Mouse (Mus musculus) hindbrain, embryonic 15.5 days (tissue): ENCODE results near the gene Slc4a4. TPM values are rescaled to one million over a fixed set of nuclear protein-coding genes. Genes with fewer than 3 reads are reported as not detected.

ENCODE experiments used
- ATAC-seq: fragments of 200-750 bp; cut with Nextera tagmentation; 2 replicates; pipeline ENCODE4 v1.8.0; 2017; ENCODE audit warnings: low read depth, moderate number of reproducible peaks, moderate TSS enrichment; ENCODE audit not compliant: low FRiP score
- H3K27ac ChIP-seq: fragments of 300-500 bp; sonication (generic); replicated peaks from 2 replicates; pipeline ENCODE4 v1.5.1; 2015; ENCODE audit warnings: mild to moderate bottlenecking, inconsistent platforms
- H3K27me3 ChIP-seq: fragments of 300-500 bp; sonication (generic); 2 replicates; pipeline ENCODE4 v1.6.1; 2015; ENCODE audit warnings: control low read depth, inconsistent platforms
- H3K36me3 ChIP-seq: fragments of 300-500 bp; sonication (generic); 2 replicates; pipeline ENCODE4 v1.6.1; 2015; ENCODE audit warnings: control low read depth, inconsistent platforms
- H3K4me1 ChIP-seq: fragments of 300-500 bp; sonication (generic); replicated peaks from 2 replicates; pipeline ENCODE4 v1.6.1; 2015; ENCODE audit warnings: control low read depth, inconsistent platforms
- H3K4me2 ChIP-seq: fragments of 300-500 bp; sonication (generic); 2 replicates; pipeline ENCODE4 v1.6.1; 2015; ENCODE audit warnings: moderate library complexity, mild to moderate bottlenecking, inconsistent platforms
- H3K4me3 ChIP-seq: fragments of 300-500 bp; sonication (generic); 2 replicates; pipeline ENCODE4 v1.5.1; 2015; ENCODE audit warnings: mild to moderate bottlenecking, inconsistent platforms
- H3K9ac ChIP-seq: fragments of 300-500 bp; sonication (generic); 2 replicates; pipeline ENCODE4 v1.6.1; 2015; ENCODE audit warnings: inconsistent platforms
- H3K9me3 ChIP-seq: fragments of 300-500 bp; sonication (generic); 2 replicates; pipeline ENCODE4 v1.6.1; 2016; ENCODE audit warnings: control low read depth, inconsistent platforms
- WGBS: fragments of 180-500 bp; shearing (Covaris S2); methylation state at CpG from one replicate; pipeline ENCODE4 v1.1.7; 2015; 5-methylcytosine and 5-hydroxymethylcytosine counted together
- polyA plus RNA-seq: library from polyadenylated mRNA; unstranded; fragments of >200 nt; fragmentation: Nextera tagmentation; extraction: Ambion mirVana; gene quantifications from 2 replicates; pipeline ENCODE4 v1.2.1, GENCODE M21; 2015

Gene Slc4a4
- polyA plus RNA-seq, 1 experiment from 2014 or later: 13.4 TPM

GRCm38 (mm10) chr5:88939782-88940181 is 53.2 kb downstream of the Slc4a4 start:
- 91% methylated on average over 2 of the region's 2 CpGs for WGBS

GRCm38 (mm10) chr5:88941905-88942304 is 55.3 kb downstream of the Slc4a4 start:
- ATAC-seq: no peak
- H3K9ac ChIP-seq: no peak overlapping the region

More at GRCm38 (mm10) chr5:88939782-88940181, 53.2 kb downstream of the Slc4a4 start:
- Histone ChIP-seq H3K4me1 (no peaks in the 10 kb centered on the region), H3K27me3 (no peaks in the 10 kb centered on the region), H3K9me3 (no peaks in the 10 kb centered on the region), H3K4me2 (no peak overlapping the region), H3K36me3 (no peaks in the 10 kb centered on the region), H3K27ac (no peak overlapping the region), H3K9ac (no peak overlapping the region), H3K4me3 (no peak overlapping the region)
- ATAC-seq: no peak

GRCm38 (mm10) chr5:88945661-88946339 is 59.2 kb downstream of the Slc4a4 start:
- H3K27me3 ChIP-seq: no peaks in the 10 kb centered on the region
- WGBS: 58% methylated on average over 10 of the region's 10 CpGs
- peak; percentile 88 for ATAC-seq

More at GRCm38 (mm10) chr5:88941905-88942304, 55.3 kb downstream of the Slc4a4 start:
- 84% methylated on average over 7 of the region's 7 CpGs for WGBS
- Histone ChIP-seq H3K4me3 (no peak overlapping the region), H3K27ac (no peak overlapping the region), H3K27me3 (no peaks in the 10 kb centered on the region), H3K36me3 (no peaks in the 10 kb centered on the region), H3K4me1 (0 out of 2 replicates have a peak, but pooled peaks cover 5% of the 10 kb centered on the region), H3K9me3 (no peaks in the 10 kb centered on the region), H3K4me2 (no peak overlapping the region)

GRCm38 (mm10) chr5:88950337-88950736 is 63.7 kb downstream of the Slc4a4 start:
- Histone ChIP-seq H3K27me3 (no peaks in the 10 kb centered on the region), H3K4me3 (no peak overlapping the region), H3K4me2 (no peak overlapping the region), H3K27ac (no peak overlapping the region), H3K9me3 (no peaks in the 10 kb centered on the region), H3K9ac (no peak overlapping the region), H3K4me1 (0 out of 2 replicates have a peak, but pooled peaks cover 5% of the 10 kb centered on the region), H3K36me3 (no peaks in the 10 kb centered on the region)
- ATAC-seq: no peak
- WGBS: 91% methylated on average over 7 of the region's 7 CpGs

More at GRCm38 (mm10) chr5:88945661-88946339, 59.2 kb downstream of the Slc4a4 start:
- Histone ChIP-seq H3K4me3 (no peak overlapping the region), H3K4me1 (0 out of 2 replicates have a peak, but pooled peaks cover 5% of the 10 kb centered on the region), H3K9ac (no peak overlapping the region), H3K9me3 (no peaks in the 10 kb centered on the region), H3K4me2 (no peak overlapping the region), H3K27ac (peak overlapping the region; percentile 42), H3K36me3 (no peaks in the 10 kb centered on the region)

- H3K27ac ChIP-seq: no peak overlapping the region
- no peaks in the 10 kb centered on the region for H3K36me3 ChIP-seq
- ATAC-seq: no peak
Observed at GRCm38 (mm10) chr5:88952757-88953577, 66.3 kb downstream of the Slc4a4 start.

GRCm38 (mm10) chr5:88957735-88958134 is 71.1 kb downstream of the Slc4a4 start:
- Histone ChIP-seq H3K36me3 (no peaks in the 10 kb centered on the region), H3K4me2 (no peak overlapping the region), H3K4me3 (no peak overlapping the region), H3K4me1 (no peaks in the 10 kb centered on the region), H3K27me3 (no peaks in the 10 kb centered on the region), H3K27ac (no peak overlapping the region), H3K9ac (no peak overlapping the region), H3K9me3 (no peaks in the 10 kb centered on the region)
- ATAC-seq: no peak
- 80% methylated on average over 5 of the region's 5 CpGs for WGBS

More at GRCm38 (mm10) chr5:88952757-88953577, 66.3 kb downstream of the Slc4a4 start:
- H3K9ac ChIP-seq: no peak overlapping the region
- H3K4me2 ChIP-seq: no peak overlapping the region
- H3K27me3 ChIP-seq: no peaks in the 10 kb centered on the region
- H3K4me1 ChIP-seq: no peaks in the 10 kb centered on the region
- 82% methylated on average over 17 of the region's 17 CpGs for WGBS
- no peak overlapping the region for H3K4me3 ChIP-seq
- no peaks in the 10 kb centered on the region for H3K9me3 ChIP-seq

- no peaks in the 10 kb centered on the region for H3K4me1 ChIP-seq
- no peaks in the 10 kb centered on the region for H3K27me3 ChIP-seq
- 90% methylated on average over 5 of the region's 5 CpGs for WGBS
- H3K4me3 ChIP-seq: no peak overlapping the region
- H3K9ac ChIP-seq: no peak overlapping the region
- no peak overlapping the region for H3K27ac ChIP-seq
- ATAC-seq: no peak
- no peaks in the 10 kb centered on the region for H3K36me3 ChIP-seq
- no peak overlapping the region for H3K4me2 ChIP-seq
- H3K9me3 ChIP-seq: no peaks in the 10 kb centered on the region
Observed at GRCm38 (mm10) chr5:88958966-88959365, 72.3 kb downstream of the Slc4a4 start.

GRCm38 (mm10) chr5:88959412-88959811 is 72.8 kb downstream of the Slc4a4 start:
- H3K36me3 ChIP-seq: no peaks in the 10 kb centered on the region
- no peaks in the 10 kb centered on the region for H3K4me1 ChIP-seq
- no peaks in the 10 kb centered on the region for H3K27me3 ChIP-seq
- ATAC-seq: no peak
- WGBS: 48% methylated on average over 6 of the region's 6 CpGs
- H3K4me3 ChIP-seq: no peak overlapping the region
- H3K9ac ChIP-seq: no peak overlapping the region
- H3K27ac ChIP-seq: no peak overlapping the region
- no peak overlapping the region for H3K4me2 ChIP-seq
- no peaks in the 10 kb centered on the region for H3K9me3 ChIP-seq

GRCm38 (mm10) chr5:88960342-88961105 is 73.9 kb downstream of the Slc4a4 start:
- 74% methylated on average over 5 of the region's 5 CpGs for WGBS
- Histone ChIP-seq H3K36me3 (no peaks in the 10 kb centered on the region), H3K4me3 (no peak overlapping the region), H3K9ac (no peak overlapping the region), H3K4me2 (no peak overlapping the region), H3K9me3 (no peaks in the 10 kb centered on the region), H3K27me3 (no peaks in the 10 kb centered on the region), H3K4me1 (no peaks in the 10 kb centered on the region), H3K27ac (no peak overlapping the region)
- no peak for ATAC-seq

GRCm38 (mm10) chr5:88961351-88961761 is 74.7 kb downstream of the Slc4a4 start:
- ATAC-seq: no peak
- Histone ChIP-seq H3K27me3 (no peaks in the 10 kb centered on the region), H3K36me3 (no peaks in the 10 kb centered on the region), H3K4me2 (no peak overlapping the region), H3K4me3 (no peak overlapping the region), H3K4me1 (no peaks in the 10 kb centered on the region), H3K27ac (no peak overlapping the region), H3K9me3 (no peaks in the 10 kb centered on the region), H3K9ac (no peak overlapping the region)
- WGBS: 84% methylated on average over 7 of the region's 7 CpGs

GRCm38 (mm10) chr5:88964685-88965290 is 78.2 kb downstream of the Slc4a4 start:
- H3K27me3 ChIP-seq: no peaks in the 10 kb centered on the region
- H3K4me1 ChIP-seq: no peaks in the 10 kb centered on the region
- no peak overlapping the region for H3K9ac ChIP-seq
- no peak overlapping the region for H3K4me2 ChIP-seq
- H3K36me3 ChIP-seq: no peaks in the 10 kb centered on the region
- ATAC-seq: no peak
- 76% methylated on average over 6 of the region's 6 CpGs for WGBS
- no peak overlapping the region for H3K4me3 ChIP-seq
- H3K27ac ChIP-seq: no peak overlapping the region
- no peaks in the 10 kb centered on the region for H3K9me3 ChIP-seq
